Mouse (Mus musculus): ENCODE measurements around the gene Plcb3.
"Not testable (repeated sequence)": the region's sequence is repeated elsewhere in the genome, so short reads cannot be mapped to it uniquely, and the experiment has no call there.

Gene Plcb3

GRCm38 (mm10) chr19:6919876-6920740, 56.2 kb downstream of the Plcb3 start:
- DNase-seq, result peak; percentile 98

GRCm38 (mm10) chr19:6919431-6919830, 56.8 kb downstream of the Plcb3 start:
- peak; percentile 91 for DNase-seq

GRCm38 (mm10) chr19:6918321-6918720, 57.9 kb downstream of the Plcb3 start:
- DNase-seq, result no peak

GRCm38 (mm10) chr19:6916496-6916895, 59.8 kb downstream of the Plcb3 start:
- peak; percentile 88 for DNase-seq

- DNase-seq, result peak; percentile 86
Measured at GRCm38 (mm10) chr19:6915276-6915675, 61.0 kb downstream of the Plcb3 start.

GRCm38 (mm10) chr19:6914540-6914939, 61.7 kb downstream of the Plcb3 start:
- peak; percentile 89 for DNase-seq

- DNase-seq, result peak; percentile 96
Measured at GRCm38 (mm10) chr19:6913991-6914390, 62.3 kb downstream of the Plcb3 start.

- peak; percentile 83 for DNase-seq
Measured at GRCm38 (mm10) chr19:6913036-6913435, 63.2 kb downstream of the Plcb3 start.

- peak; percentile 93 for DNase-seq
Measured at GRCm38 (mm10) chr19:6912205-6912970, 63.9 kb downstream of the Plcb3 start.

GRCm38 (mm10) chr19:6911101-6912074, 64.9 kb downstream of the Plcb3 start:
- peak; percentile 94 for DNase-seq

- not testable (repeated sequence) for DNase-seq
Measured at GRCm38 (mm10) chr19:6910306-6910705, 66.0 kb downstream of the Plcb3 start.

- peak; percentile 99 for DNase-seq
Measured at GRCm38 (mm10) chr19:6909507-6910289, 66.6 kb downstream of the Plcb3 start, which contains the start of the genes Trmt112 and Prdx5. Gene Trmt112 (plus strand): TSS chr19:6909698. Gene Prdx5 (minus strand): TSS chr19:6910106.

- DNase-seq, result no peak
Measured at GRCm38 (mm10) chr19:6909021-6909420, 67.2 kb downstream of the Plcb3 start.

GRCm38 (mm10) chr19:6907811-6908540, 68.3 kb downstream of the Plcb3 start:
- peak; percentile 89 for DNase-seq

GRCm38 (mm10) chr19:6907094-6907493, 69.2 kb downstream of the Plcb3 start:
- peak; percentile 93 for DNase-seq

GRCm38 (mm10) chr19:6906199-6906598, 70.1 kb downstream of the Plcb3 start:
- peak; percentile 91 for DNase-seq

- peak; percentile 85 for DNase-seq
Measured at GRCm38 (mm10) chr19:6905498-6906159, 70.6 kb downstream of the Plcb3 start.

- DNase-seq, result peak; percentile 87
Measured at GRCm38 (mm10) chr19:6904846-6905245, 71.4 kb downstream of the Plcb3 start.

GRCm38 (mm10) chr19:6903031-6903430, 73.2 kb downstream of the Plcb3 start:
- peak; percentile 74 for DNase-seq

Data from heart, adult 11 months (tissue).